Mouse (Mus musculus) megakaryocyte, embryonic 14.5 days (primary cell): ENCODE results near the gene Abcb10.

Experiments
- FLI1 ChIP-seq: IDR thresholded peaks from 2 replicates; pipeline ENCODE4 v1.6.1; 2012; ENCODE audit warnings: low read length, inconsistent platforms, mixed read lengths
- GATA1 ChIP-seq: IDR thresholded peaks from 3 replicates; pipeline ENCODE4 v1.6.1; 2012; ENCODE audit warnings: mixed read lengths, low read length, inconsistent platforms, borderline replicate concordance

GRCm38 (mm10) chr8:123912265-123912664 lies 70.7 kb downstream of the Abcb10 start:
- TF ChIP-seq GATA1 = no peak
- TF ChIP-seq FLI1 = no peak
